Mouse (Mus musculus) 3T3-L1 (cell line): ENCODE measurements at regions not wholly inside any gene's neighbourhood (a gene's known extent, or its start where the extent isn't known, plus 50 kb on each side); places are given as distances from the start of the nearest gene placed in this dataset.

Experiments used
- DNase-seq: peaks from one replicate; pipeline ENCODE4 v3.0.0-alpha.2; 2015; ENCODE audit warnings: low read depth, low spot score

DNA sequence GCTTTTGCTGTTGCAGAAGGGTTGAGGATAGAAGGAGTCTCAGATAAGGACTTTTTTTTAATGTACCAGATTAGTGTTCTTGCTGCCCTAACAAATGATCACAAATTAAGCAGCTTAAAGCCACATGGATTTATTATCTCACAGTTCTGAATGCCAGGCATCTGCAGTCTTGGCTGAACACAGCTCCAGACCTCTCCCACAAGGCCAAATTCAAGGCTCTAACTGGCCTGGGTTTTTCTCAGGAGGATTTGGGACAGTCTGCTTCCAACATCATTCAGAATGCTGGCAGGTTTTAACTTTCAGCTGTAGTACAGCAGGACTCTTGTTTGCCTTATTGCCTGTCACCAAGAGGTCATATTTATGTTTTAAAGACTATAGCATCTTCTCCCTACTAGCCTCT is 329.7 kb upstream of the Chrm2 start:
- DNase-seq: no peak

DNA sequence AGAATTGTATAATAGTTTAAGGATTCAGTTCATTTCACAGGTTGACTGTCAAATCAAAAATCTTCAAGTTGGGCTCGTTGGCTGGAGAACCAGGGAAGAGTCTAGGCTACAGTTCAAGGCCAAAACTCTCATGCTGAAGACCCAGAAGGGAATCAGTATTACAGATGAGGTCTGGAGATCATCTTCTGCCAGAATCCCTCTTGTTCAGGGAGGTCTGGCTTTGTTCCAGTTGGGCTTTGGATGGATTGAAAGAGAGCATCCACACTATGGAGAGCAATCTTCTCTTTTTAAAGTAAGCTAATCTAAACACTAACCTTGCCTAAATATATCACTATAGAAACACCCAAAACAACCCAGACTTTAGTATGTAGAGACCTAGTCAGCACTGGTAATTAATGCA is 327.5 kb upstream of the Chrm2 start:
- DNase-seq: no peak

DNA sequence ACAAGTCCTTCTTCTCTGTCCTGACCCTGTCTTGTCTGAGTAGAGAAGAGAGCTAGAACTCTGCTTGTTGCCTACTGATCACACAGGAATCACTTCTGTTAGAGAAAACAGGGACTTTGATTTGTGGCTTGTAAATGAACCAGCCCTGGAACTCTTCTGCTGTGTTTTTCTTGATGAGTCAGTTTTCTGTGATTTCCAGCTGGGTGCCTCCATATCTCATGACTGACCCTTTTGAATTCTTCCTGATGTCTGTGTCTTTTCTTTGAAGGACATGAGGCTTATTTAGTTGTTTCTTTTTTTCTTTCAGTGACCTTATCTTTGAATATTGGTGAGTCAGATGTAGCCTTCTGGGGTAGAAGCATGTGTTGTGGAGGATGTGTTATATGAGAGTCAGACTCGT is 323.0 kb upstream of the Chrm2 start:
- DNase-seq: no peak

DNA sequence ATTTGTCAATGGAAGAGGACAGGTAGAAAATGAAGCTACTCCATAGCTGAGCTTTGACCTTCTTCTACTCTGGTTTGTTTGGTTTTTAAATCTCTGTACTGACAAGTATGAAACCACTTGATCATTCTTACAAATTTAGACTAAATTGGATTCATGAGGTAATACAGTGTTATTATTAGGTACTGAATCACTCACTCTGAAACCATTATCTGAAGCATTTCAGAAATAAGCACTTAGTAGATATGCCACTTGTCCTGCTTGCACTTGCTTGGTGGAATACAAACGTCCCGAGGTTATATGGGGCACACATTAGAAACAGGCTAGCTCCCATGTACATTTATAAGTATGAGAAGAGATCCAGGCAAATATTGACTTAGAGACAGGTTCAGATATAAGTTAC is 319.2 kb upstream of the Chrm2 start:
- DNase-seq: no peak

DNA sequence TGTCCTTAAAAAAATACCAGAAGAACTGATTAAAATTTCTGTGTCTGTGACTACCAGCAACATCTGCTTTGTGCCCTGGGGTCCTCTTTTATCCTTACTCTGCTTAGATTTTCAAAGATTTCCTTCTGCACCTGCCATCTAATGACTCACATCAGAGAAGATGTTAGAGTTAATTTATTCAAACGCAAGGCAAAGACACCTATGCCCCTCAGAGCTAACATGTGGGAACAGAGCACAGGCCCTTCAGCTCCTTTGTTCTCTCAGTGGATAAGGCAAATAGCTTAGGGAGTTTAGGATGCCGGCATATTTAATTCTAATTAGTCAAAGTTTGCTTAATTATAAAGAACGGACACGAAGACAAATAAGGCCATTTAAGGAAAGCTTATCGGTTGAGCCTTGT is 308.3 kb upstream of the Chrm2 start:
- no peak for DNase-seq

DNA sequence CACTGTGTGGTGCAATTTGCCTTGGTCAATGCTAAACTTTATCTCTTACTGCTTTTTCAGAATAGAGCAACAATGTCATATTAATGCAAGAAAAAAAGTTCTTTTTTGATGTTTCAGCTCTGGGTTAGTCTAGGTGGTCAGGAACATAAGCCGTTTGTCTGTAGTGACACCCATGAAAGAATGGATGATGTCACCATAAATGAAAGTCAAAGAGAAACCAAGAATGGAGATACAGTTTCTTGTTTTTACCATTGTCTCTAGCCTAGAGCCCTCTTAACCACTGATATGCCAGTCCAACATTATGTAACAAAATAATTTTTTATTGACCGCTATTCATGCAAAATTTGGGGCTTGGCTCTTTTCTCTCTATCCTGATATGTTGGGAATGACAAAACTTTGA is 294.3 kb upstream of the Chrm2 start:
- no peak for DNase-seq

DNA sequence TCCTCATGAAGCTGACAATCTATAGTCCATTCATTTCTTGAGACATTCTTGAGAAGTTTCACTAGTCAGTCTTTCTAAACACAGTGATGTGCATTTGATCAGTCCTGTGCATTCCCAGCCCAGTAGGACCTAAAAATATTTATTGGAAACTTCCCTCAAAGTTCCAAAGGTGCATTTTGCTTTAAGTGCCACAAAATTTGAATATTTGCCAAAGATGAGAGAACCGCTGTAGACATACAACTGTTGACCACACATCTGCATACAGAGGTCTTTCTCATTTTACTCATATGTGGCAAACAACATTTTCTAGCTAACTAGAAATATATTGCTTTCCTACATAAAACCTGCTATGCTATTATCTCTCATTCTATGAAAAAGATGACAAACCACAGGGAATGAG is 293.8 kb upstream of the Chrm2 start:
- DNase-seq: no peak

DNA sequence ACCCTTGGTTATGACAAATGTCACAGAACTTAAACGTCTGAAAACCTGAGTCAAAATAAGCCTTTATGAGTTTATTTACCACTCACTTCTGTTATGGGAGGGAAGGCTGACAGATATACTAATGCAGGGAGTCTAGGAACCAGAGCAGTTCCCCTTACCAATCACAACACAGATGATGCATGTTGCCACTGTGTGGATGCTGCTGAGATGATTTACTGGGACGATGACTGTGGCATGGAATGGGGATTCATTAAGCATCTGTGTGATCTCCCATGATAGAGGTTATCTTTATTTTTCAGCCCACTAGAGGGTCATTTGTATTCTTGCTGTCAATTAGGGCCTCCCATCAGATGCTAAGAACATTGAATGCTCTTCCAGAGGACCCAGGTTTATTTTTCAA is 290.5 kb upstream of the Chrm2 start:
- DNase-seq: no peak

DNA sequence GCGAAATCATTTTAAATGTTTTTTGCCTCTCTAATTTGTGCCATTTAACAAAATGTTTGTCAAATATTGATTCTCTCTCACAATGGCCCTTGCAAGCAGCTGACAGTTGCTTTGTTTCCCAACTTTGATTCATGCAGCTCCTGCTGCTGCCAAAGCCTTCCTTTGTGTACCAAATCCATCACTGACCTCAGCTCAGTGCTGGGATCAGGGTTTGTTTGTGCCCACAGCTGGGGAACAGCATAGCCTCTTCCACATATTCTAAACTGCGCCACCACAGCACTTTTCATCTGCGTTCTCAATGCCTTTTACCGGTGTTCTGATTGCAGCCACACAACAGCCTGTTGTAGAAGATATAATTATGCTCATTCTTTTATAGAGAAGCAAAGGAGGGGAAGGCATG is 289.7 kb upstream of the Chrm2 start:
- no peak for DNase-seq

DNA sequence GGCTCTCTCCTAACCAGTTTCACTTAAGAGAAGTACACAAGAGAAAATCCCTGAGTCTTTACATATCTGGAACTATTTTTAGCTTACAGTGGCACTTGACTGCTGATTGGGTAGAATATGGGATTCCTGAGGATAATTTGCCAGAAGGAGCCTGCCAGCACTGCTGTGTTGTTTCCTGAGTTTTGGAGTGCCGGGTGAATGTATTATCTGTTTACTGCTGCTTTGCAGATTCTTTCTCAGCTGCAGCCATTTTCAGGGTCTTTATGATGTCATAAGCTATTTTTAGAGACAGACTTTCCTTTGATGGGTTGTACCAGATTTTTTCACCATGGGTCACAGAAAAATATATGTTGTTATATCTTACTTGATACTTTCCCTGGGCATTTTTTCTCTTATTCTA is 279.1 kb upstream of the Chrm2 start:
- DNase-seq: no peak

DNA sequence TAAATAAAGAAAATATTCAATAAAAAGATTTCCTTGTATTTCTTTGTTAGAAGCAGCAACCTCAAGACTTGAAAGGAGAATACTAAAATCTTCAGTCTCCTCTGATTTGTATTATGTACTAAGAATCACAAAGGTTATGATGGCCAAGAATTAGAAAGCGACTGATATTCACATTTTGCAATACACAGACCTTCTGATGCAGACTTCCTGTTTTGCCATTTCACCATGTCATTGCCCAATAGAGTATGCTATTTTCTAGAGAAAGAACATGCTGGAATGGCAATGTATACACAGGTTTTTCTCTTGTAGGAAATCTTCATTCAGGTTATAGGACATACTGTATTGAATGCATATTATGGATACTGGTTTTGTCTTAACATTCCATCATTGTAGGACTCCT is 250.7 kb upstream of the Chrm2 start:
- DNase-seq: no peak

DNA sequence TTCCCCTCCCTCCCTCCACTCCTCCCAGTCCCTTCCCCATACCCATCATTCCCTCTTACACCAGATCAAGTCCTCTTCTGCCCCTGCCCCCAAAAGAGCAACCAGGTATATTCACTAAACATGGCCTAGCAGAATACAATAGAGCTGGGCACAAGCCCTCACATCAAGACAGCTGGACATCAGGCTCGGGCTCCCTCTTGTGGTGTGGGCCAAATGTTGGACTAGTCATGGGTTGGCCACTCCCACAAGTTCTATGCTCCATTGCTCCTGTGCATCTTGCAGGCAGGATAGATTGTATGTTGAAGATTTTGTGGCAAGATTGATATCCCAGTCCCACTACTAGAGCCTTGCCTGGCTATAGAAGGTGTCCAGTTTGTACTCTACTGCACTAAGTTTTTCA is 240.6 kb upstream of the Chrm2 start:
- peak; percentile 6 for DNase-seq

DNA sequence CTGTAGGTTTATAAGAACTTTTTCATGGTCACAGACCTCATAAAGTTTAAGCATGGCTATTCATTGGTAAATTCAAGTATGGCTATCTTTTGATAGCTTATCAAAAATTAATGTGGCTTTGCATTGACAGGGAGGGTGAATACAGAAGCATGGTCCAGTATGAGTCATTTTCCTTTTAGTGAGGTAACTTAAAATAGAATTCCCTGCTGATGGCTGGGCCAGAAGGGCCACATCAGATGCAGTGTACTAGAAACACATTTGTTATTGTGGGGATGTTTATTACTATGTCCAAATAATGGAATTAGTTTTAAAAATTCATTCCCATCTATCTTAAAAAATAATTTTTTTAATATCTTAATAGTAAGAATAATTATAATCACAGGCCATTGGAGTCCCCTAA is 213.4 kb upstream of the Chrm2 start:
- DNase-seq: no peak

DNA sequence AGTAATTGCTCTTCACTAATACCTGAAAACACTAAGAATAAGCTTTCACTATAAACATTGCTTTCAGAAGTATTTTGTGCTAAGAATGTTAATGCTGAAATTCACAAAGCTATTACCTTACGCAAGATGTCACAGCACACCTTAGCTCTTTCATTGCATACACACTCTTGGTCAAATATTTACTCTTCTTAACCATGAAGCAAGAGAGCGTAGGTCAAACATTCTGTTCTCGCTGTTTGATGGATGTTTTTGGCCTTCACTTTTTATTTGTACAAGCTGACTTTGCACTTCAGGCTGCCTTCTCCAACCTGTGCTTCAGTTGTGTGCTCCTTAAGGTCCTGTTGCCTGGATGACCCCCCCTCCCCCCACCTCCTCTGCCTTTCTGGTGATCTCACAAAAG is 212.8 kb upstream of the Chrm2 start:
- DNase-seq: no peak

DNA sequence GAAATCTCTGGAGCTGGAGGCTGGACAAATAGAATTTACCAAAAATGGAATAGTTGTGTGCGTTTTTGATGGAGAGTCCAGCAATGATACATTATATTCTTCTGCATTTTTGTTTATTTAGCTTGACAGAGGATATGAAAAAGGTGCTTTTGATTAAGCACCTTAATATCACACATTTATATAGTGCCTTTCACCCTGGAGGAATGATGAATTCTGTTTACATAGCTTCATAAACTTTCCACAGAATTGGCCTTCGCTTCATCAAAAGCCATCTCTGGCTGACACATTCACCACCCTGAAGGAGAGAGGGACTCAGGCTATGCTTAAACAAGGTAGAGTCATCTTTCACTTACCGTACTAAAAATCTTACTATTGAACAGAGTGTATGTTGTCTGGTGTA is 208.0 kb upstream of the Chrm2 start:
- DNase-seq: no peak

DNA sequence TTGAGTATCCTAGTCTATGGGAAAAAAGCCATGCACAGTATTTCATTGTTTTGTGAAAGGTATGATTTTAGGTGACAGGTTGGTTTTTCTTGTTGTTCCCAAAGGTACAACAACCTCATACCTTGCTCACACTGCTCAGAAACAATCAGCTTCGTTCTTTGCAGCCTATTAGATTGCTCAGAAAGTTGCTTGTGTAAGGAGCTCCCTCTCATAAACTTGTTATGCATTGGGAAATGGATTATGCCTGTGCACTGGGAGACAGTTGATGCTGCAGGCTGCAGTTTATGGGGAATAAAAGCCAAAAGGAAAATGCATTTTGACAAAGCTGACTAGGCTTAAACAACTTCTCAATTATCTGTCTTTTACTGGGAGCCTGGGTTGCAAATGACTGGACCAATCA is 205.2 kb upstream of the Chrm2 start:
- no peak for DNase-seq

DNA sequence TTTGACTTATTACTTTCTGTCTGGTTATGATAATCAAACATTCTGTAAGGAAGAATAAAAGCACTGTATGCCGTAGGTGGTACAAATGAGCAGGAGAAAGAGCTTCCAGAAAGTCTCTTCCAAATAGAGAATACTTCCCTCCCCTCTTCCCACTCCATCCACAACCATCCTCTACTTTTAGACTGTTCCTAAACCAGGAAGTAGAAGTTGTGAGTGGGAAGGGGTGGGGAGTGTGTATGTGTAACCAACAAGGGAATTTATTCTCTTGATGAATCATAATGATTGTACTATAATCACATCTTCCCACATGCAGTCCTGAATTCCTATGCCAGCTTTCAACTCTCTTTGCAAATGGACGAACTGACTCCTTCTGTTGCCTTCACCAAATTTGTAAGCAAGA is 181.2 kb upstream of the Chrm2 start:
- DNase-seq: no peak

DNA sequence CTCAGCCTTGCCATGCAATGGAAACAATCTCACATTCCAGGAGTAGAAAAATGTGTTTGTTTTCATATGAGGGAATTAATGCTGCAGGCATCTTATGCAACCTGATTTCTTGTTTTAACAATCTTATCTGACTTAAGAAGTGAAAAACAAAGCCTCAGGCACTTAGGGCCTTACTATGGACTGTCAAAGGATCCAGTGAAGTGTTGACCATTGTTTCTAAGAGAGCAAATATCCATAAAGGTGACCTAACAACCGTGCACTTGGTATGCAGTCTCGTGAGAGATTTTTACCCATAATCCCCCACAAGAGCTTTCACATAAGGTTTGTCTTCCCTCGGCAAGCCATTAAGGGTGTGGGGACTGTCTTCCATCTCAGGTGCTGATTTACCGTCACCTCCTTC is 166.6 kb upstream of the Chrm2 start:
- DNase-seq: no peak

DNA sequence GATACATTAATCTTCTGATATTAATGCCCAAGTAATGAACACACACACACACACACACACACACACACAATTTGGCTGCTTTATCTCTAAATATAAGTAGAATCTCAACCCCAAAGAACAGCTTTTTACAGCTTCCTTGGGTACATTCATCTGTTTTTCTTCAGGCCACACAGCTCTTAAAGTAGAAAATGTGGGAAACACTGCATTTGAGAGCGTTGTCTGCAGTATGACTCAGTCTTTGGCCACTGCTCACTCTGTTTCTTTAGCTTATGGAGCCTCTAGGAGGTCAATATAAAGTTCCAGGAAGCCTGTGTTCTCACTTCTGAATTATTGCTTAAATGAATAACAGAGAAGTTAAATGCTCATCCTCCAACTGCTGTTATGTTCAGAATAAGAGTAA is 153.4 kb upstream of the Chrm2 start:
- DNase-seq: no peak

DNA sequence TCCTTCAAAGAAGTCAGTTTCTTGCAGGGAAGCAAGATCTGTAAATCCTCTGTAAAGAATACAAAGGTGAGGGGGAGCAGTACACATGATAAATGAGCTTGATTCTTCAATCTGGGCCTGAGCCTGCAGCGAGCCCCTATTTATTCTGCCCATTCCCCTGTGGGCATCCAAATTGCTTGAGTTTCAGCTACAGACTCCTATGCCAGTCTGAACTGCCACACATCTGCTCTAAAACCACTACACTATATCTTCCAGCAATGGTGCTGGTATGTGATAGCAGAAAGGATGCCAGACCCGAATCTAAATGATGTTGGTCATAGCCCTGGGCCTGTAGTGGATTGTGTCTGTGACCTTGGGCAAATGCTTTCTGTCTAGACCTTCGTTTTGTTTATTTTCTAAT is 140.9 kb upstream of the Chrm2 start:
- DNase-seq: no peak

DNA sequence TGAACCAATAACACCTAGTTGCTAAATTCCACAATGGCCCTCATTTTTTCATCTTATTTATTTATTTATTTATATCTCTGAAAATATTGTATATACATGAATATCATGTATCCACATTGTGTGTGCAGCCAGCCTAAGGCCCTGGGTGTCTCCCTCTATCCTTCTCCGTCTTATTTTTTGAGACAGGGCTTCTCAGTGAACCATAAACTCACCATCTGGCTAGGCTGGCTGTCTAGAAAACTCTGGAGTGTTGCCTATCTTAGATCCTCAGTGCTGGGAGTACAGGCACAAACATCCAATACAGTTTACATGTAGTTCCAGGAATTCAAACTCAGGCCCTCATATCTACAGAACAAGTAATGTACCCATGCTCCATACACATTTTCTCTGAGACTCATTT is 139.7 kb upstream of the Chrm2 start:
- DNase-seq: no peak

DNA sequence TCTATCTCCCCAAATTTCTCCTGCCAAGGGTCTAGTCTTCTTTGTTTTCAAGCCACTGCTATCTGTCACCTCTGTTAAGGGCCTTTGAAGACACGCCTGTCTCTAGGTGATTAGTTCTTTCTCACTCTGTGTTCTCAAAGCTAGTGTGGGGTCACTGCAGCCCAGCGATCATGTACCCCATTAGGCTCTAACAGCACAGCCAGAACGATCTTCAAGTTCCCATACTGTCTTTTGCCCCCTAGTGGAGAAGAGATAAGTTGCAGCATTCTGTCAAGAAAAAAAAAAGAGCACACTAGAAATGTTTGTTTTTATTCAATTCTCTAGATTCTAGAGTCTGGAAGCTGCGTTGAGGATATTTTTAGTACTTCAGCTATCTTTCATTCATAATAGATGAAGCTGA is 138.8 kb upstream of the Chrm2 start:
- peak; percentile 62 for DNase-seq

DNA sequence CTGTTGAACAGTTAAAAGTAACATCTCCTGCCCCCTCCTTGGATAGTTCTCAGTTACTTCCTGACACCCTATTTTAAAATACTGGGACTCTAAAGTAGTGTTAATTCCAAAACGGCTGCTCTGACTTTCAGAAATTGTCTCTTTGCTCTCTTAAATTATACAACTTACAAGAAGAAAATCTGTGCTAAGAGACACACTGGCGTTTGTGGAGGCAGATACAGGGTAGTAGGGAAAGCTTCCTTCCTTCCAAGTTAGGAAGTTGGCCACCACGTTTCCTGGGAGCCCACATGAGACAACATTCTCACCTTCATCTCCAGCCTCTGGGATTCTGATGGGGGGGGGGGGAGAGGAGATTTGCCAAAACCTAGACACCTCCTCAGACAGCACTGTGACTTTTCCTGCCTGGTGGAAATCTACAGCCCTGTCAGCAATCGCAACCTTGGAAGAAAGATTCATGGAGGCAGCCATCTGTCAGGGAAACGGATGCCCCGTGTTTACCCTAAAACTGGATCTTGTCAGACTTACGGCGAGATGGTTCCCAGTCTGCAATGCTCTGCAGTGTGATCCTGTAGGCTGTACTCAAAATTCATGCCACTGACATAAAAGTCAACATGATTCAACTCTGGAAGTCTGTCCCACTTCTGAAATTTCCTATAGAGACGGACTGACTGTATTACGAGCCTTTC is 121.0 kb upstream of the Chrm2 start:
- DNase-seq: no peak

DNA sequence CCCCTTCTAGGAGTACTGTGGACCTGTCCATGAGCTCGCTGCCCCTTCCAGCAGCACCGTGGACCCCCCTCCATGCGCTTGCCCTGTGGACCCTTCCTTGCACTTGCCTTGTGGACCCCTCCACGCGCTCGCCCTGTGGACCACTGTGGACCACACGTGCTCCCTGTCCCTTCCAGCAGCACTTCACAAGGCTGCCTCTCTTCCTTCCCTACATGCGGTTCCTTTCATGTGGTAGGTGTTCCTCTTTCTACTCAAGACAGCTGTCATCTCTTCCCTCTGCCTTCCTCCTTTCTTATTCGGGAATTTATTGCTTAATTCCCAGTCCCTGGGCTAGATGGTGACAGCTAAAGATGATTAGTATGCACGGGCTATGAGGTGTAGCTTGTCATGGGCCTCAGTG is 101.2 kb upstream of the Chrm2 start:
- DNase-seq: no peak

DNA sequence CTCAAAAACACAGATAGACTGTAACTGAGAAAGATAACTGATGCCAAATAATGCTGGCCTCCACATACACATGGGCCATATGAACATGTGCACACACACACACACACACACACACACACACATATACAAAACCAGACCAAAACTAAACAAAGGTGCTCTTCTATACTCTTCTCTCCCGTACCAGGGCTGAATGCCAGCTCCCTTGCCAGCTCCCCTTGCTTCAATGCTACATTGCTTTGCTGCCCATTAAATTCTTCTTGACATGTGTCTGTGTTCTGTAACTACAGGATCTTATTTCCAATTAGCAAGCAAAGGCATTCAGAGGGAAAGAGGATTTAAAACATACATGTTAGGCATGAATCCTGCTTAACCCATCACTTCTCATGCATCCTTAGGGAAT is 74.3 kb upstream of the Chrm2 start:
- DNase-seq: no peak
